Mouse (Mus musculus): ENCODE measurements around the gene Aqp8. TPM values are rescaled to one million over a fixed set of nuclear protein-coding genes. Genes with fewer than 3 reads are reported as not detected.

Gene Aqp8
- total RNA-seq (2023) = not detected

DNA sequence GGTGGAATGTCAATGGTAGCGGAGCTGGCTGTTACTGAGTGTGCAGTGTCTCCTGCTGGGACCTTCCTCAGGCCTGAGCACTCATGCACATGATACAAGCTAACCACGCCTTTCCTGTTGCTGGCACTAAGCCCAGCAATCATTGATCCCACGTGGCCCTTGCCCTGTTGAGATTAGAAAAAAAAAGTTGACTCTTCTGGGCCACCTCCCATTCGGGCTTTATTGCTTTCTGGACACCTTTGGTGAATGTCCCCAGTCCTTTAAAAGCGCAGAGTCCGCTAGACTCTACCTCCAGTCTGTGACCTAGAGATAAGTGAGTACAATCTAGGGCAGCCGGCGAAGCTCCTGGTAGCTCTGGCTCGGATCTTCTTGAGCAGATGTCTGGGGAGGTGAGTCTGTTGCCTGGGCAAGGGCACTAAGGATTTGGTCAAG, at the start of gene Aqp8:
TSS of gene Aqp8 (plus strand) at position 222 of the 432 bp plus-strand sequence.

DNA sequence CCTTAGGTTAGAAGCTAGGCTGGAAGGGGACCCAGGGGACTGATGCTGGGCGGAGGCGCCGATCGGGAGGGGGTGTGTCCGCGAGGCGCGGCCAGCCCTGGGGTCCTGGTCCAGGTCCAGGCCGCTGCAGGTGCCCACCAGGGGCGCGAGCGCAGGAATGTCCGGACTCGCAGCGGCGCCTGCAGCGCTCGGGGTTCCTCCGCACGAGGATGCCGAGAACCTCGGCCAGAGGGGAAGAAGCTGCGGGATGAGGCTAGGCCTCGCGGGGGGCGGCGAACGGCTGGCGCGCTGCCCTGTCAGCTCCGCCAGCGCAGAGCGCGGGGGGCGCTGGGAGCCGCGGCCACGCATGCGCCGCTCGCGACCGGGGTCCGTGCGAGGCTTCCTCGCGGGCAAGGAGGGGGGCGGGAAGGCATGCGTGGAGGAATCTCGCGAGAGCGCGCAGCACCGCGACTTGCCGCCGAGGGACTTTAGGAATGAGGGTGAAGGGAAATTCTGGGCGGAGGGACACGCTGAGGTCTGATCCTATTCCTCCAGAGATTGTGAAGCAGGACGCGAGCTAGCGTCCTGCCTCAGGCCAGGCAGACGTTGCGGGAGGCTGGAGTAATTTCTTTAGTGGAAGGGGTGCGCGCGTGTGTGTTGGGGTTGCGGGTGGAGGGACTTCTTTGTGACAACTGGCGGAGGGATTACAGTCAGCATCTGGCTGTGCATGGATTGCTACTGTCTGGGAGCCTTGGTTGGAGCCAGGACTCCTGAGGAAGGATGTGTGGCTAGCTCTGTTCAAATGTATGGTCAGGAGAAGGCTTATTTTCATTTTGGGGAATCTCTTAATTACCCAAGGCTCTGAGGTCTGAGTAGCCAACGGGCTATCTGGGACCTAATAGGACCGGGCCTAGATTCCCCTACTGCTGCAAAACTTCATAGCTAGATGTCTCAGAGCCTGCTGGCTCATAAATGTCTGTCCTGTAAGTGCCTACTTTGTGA, 38.4 kb downstream of the Aqp8 start, which contains the start of gene Zkscan2:
TSS of gene Zkscan2 (minus strand) at position 211 of the 981 bp plus-strand sequence.

Other genes with a start within 250 kb of the Aqp8 start
- not detected for gene Slc5a11, start 247.5 kb upstream of the Aqp8 start, total RNA-seq (2023)
- 18.7 TPM for gene Lcmt1, start 92.5 kb upstream of the Aqp8 start, total RNA-seq (2023)
- 69.2 TPM for gene Arhgap17, start 92.4 kb upstream of the Aqp8 start, total RNA-seq (2023)
- 0.34 TPM for gene Zkscan2, start 38.2 kb downstream of the Aqp8 start, total RNA-seq (2023)